Mouse (Mus musculus) embryonic fibroblast, embryonic 13.5 days (primary cell): Measurements from ENCODE around the gene Tcea3.

Experiments used
- CTCF ChIP-seq: IDR thresholded peaks from 2 replicates; pipeline ENCODE4 v1.5.1; 2011; ENCODE audit warnings: mild to moderate bottlenecking, control low read depth, low read length, moderate library complexity, borderline replicate concordance; ENCODE audit not compliant: insufficient read depth
- POLR2A ChIP-seq: IDR thresholded peaks from 2 replicates; pipeline ENCODE4 v1.6.1; 2011; ENCODE audit warnings: low read depth, mild to moderate bottlenecking, control low read depth, low read length, moderate library complexity

- TF ChIP-seq CTCF: no peak
- no peak for TF ChIP-seq POLR2A
These were observed 960 bp upstream of the Tcea3 start for GRCm38 (mm10) chr4:136246568-136246969.
